Mouse (Mus musculus) frontal cortex, adult (tissue): ENCODE measurements around the gene Serbp1.
A peak's percentile ranks its signal among the peaks of the same experiment; 100 is the strongest.
"Not testable (repeated sequence)": the region's sequence is repeated elsewhere in the genome, so short reads cannot be mapped to it uniquely, and the experiment has no call there.

Experiments used
- ATAC-seq: cut with Nextera tagmentation; 2 replicates; pipeline ENCODE4 v1.9.2; 2017; ENCODE audit warnings: mild to moderate bottlenecking, moderate library complexity, mixed read lengths; ENCODE audit not compliant: low TSS enrichment

Serbp1 gene

GRCm38 (mm10) chr6:67237977-67238376 is at the start of gene Serbp1:
Gene Serbp1, plus strand, starts transcription at chr6:67238176.
- no peak for ATAC-seq

- ATAC-seq: no peak
Observed at GRCm38 (mm10) chr6:67193591-67193990, 44.4 kb upstream of the Serbp1 start.

- no peak for ATAC-seq
Observed at GRCm38 (mm10) chr6:67194606-67195005, 43.4 kb upstream of the Serbp1 start.

- ATAC-seq: no peak
Observed at GRCm38 (mm10) chr6:67195148-67195611, 42.8 kb upstream of the Serbp1 start.

- ATAC-seq: peak; percentile 82
Observed at GRCm38 (mm10) chr6:67196821-67197220, 41.2 kb upstream of the Serbp1 start.

GRCm38 (mm10) chr6:67198085-67198484 is 39.9 kb upstream of the Serbp1 start:
- ATAC-seq: no peak

GRCm38 (mm10) chr6:67200715-67201322 is 37.2 kb upstream of the Serbp1 start:
- peak; percentile 76 for ATAC-seq

- no peak for ATAC-seq
Observed at GRCm38 (mm10) chr6:67205081-67206037, 32.6 kb upstream of the Serbp1 start.

- ATAC-seq: no peak
Observed at GRCm38 (mm10) chr6:67212362-67212761, 25.6 kb upstream of the Serbp1 start.

GRCm38 (mm10) chr6:67213429-67214098 is 24.4 kb upstream of the Serbp1 start:
- ATAC-seq: no peak

- no peak for ATAC-seq
Observed at GRCm38 (mm10) chr6:67217402-67217801, 20.6 kb upstream of the Serbp1 start.

GRCm38 (mm10) chr6:67217846-67218245 is 20.1 kb upstream of the Serbp1 start:
- ATAC-seq: no peak

GRCm38 (mm10) chr6:67218566-67218965 is 19.4 kb upstream of the Serbp1 start:
- no peak for ATAC-seq

GRCm38 (mm10) chr6:67219931-67220330 is 18.0 kb upstream of the Serbp1 start:
- ATAC-seq: not testable (repeated sequence)

- ATAC-seq: no peak
Observed at GRCm38 (mm10) chr6:67220731-67221130, 17.2 kb upstream of the Serbp1 start.

- ATAC-seq: no peak
Observed at GRCm38 (mm10) chr6:67223082-67223481, 14.9 kb upstream of the Serbp1 start.

- peak; percentile 58 for ATAC-seq
Observed at GRCm38 (mm10) chr6:67223499-67223898, 14.5 kb upstream of the Serbp1 start.

- no peak for ATAC-seq
Observed at GRCm38 (mm10) chr6:67226286-67226685, 11.7 kb upstream of the Serbp1 start.

GRCm38 (mm10) chr6:67228459-67229107 is 9.4 kb upstream of the Serbp1 start:
- peak; percentile 56 for ATAC-seq

- no peak for ATAC-seq
Observed at GRCm38 (mm10) chr6:67229521-67229920, 8.5 kb upstream of the Serbp1 start.

- no peak for ATAC-seq
Observed at GRCm38 (mm10) chr6:67229922-67230518, 8.0 kb upstream of the Serbp1 start.
